Mouse (Mus musculus) kidney, embryonic 16.5 days (tissue): ENCODE data around the gene Nectin1. TPM values are rescaled to one million over a fixed set of nuclear protein-coding genes. Genes with fewer than 3 reads are reported as not detected.

Experiments used
- ATAC-seq: fragments of 200-750 bp; cut with Nextera tagmentation; 2 replicates; pipeline ENCODE4 v1.8.0; 2017; ENCODE audit warnings: moderate TSS enrichment; ENCODE audit not compliant: low FRiP score, low TSS enrichment
- H3K27ac ChIP-seq: fragments of 300-500 bp; sonication (generic); 2 replicates; pipeline ENCODE4 v1.5.1; 2014; ENCODE audit warnings: low read length
- H3K27me3 ChIP-seq: fragments of 300-500 bp; sonication (generic); 2 replicates; pipeline ENCODE4 v1.6.1; 2014; ENCODE audit warnings: low read length, control low read depth, mixed read lengths; ENCODE audit not compliant: insufficient read depth
- H3K36me3 ChIP-seq: fragments of 300-500 bp; sonication (generic); 2 replicates; pipeline ENCODE4 v1.6.1; 2014; ENCODE audit warnings: low read length, control low read depth, mixed read lengths; ENCODE audit not compliant: insufficient read depth
- H3K4me1 ChIP-seq: fragments of 300-500 bp; sonication (generic); 2 replicates; pipeline ENCODE4 v1.6.1; 2014; ENCODE audit warnings: low read length, control low read depth, mixed read lengths; ENCODE audit not compliant: insufficient read depth
- H3K4me2 ChIP-seq: fragments of 300-500 bp; sonication (generic); replicated peaks from 2 replicates; pipeline ENCODE4 v1.6.1; 2014; ENCODE audit warnings: low read depth, low read length
- H3K4me3 ChIP-seq: fragments of 300-500 bp; sonication (generic); 2 replicates; pipeline ENCODE4 v1.5.1; 2014; ENCODE audit warnings: mild to moderate bottlenecking, low read length
- H3K9ac ChIP-seq: fragments of 300-500 bp; sonication (generic); replicated peaks from 2 replicates; pipeline ENCODE4 v1.6.1; 2014; ENCODE audit warnings: low read length
- H3K9me3 ChIP-seq: fragments of 300-500 bp; sonication (generic); 2 replicates; pipeline ENCODE4 v1.6.1; 2016; ENCODE audit warnings: low read length, control low read depth
- whole genome bisulfite sequencing: fragments of 180-500 bp; shearing (Covaris S2); extraction: QIAGEN DNeasy Blood & Tissue Kit; methylation state at CpG from one replicate; pipeline ENCODE4 v1.1.7; 2014; 5-methylcytosine and 5-hydroxymethylcytosine counted together
- polyA plus RNA-seq: library from polyadenylated mRNA; unstranded; fragments of >200 nt; fragmentation: Nextera tagmentation; extraction: Ambion mirVana; gene quantifications from 2 replicates; pipeline ENCODE4 v1.2.1, GENCODE M21; 2015

The Nectin1 gene
- polyA plus RNA-seq, 1 experiment from 2014 or later: 4.7 TPM

- Histone ChIP-seq H3K27ac (no peak overlapping the region), H3K4me2 (no peak overlapping the region), H3K4me1 (peaks cover 10% of the 10 kb centered on the region; the same call in 1 of the 2 replicates), H3K9ac (no peak overlapping the region), H3K4me3 (no peak overlapping the region), H3K36me3 (no peaks in the 10 kb centered on the region), H3K9me3 (no peaks in the 10 kb centered on the region), H3K27me3 (no peaks in the 10 kb centered on the region)
- ATAC-seq: no peak
- 88% methylated on average over 6 of the region's 6 CpGs for WGBS
These were observed 28.7 kb downstream of the Nectin1 start for GRCm38 (mm10) chr9:43772460-43772859.

- no peak overlapping the region for H3K27ac ChIP-seq
- H3K9me3 ChIP-seq: no peaks in the 10 kb centered on the region
- peaks cover 16% of the 10 kb centered on the region; the same call in 1 of the 2 replicates for H3K4me1 ChIP-seq
- no peak overlapping the region for H3K9ac ChIP-seq
- no peaks in the 10 kb centered on the region for H3K36me3 ChIP-seq
- H3K27me3 ChIP-seq: no peaks in the 10 kb centered on the region
- H3K4me3 ChIP-seq: no peak overlapping the region
- WGBS: 81% methylated on average over 2 of the region's 2 CpGs
- no peak for ATAC-seq
- no peak overlapping the region for H3K4me2 ChIP-seq
These were observed 29.7 kb downstream of the Nectin1 start for GRCm38 (mm10) chr9:43773521-43773920.

- Histone ChIP-seq H3K27ac (no peak overlapping the region), H3K4me1 (peaks cover 16% of the 10 kb centered on the region; the same call in 1 of the 2 replicates), H3K9ac (no peak overlapping the region), H3K9me3 (no peaks in the 10 kb centered on the region), H3K27me3 (no peaks in the 10 kb centered on the region), H3K4me3 (no peak overlapping the region), H3K4me2 (no peak overlapping the region), H3K36me3 (no peaks in the 10 kb centered on the region)
- 52% methylated on average over 4 of the region's 5 CpGs for WGBS
- ATAC-seq: no peak
These were observed 30.6 kb downstream of the Nectin1 start for GRCm38 (mm10) chr9:43774427-43774826.

GRCm38 (mm10) chr9:43776231-43776630 lies 32.4 kb downstream of the Nectin1 start:
- ATAC-seq: no peak
- Histone ChIP-seq H3K4me1 (peaks cover 16% of the 10 kb centered on the region; the same call in 1 of the 2 replicates), H3K9me3 (no peaks in the 10 kb centered on the region), H3K27ac (no peak overlapping the region), H3K9ac (no peak overlapping the region), H3K4me3 (no peak overlapping the region), H3K27me3 (no peaks in the 10 kb centered on the region), H3K36me3 (no peaks in the 10 kb centered on the region), H3K4me2 (no peak overlapping the region)
- 65% methylated on average over 3 of the region's 3 CpGs for WGBS

- Histone ChIP-seq H3K9ac (no peak overlapping the region), H3K9me3 (no peaks in the 10 kb centered on the region), H3K4me1 (peaks cover 16% of the 10 kb centered on the region; the same call in 1 of the 2 replicates), H3K27ac (no peak overlapping the region), H3K4me3 (no peak overlapping the region), H3K4me2 (no peak overlapping the region), H3K36me3 (no peaks in the 10 kb centered on the region), H3K27me3 (no peaks in the 10 kb centered on the region)
- 82% methylated on average over 16 of the region's 16 CpGs for WGBS
- ATAC-seq: no peak
These were observed 33.9 kb downstream of the Nectin1 start for GRCm38 (mm10) chr9:43777362-43778360.

GRCm38 (mm10) chr9:43780883-43781282 lies 37.1 kb downstream of the Nectin1 start:
- Histone ChIP-seq H3K27me3 (no peaks in the 10 kb centered on the region), H3K4me3 (no peak overlapping the region), H3K36me3 (no peaks in the 10 kb centered on the region), H3K9me3 (no peaks in the 10 kb centered on the region), H3K27ac (no peak overlapping the region), H3K4me2 (no peak overlapping the region), H3K4me1 (peaks cover 16% of the 10 kb centered on the region), H3K9ac (no peak overlapping the region)
- ATAC-seq: no peak
- WGBS: 61% methylated on average over 8 of the region's 8 CpGs

GRCm38 (mm10) chr9:43782401-43782800 lies 38.6 kb downstream of the Nectin1 start:
- Histone ChIP-seq H3K27me3 (no peaks in the 10 kb centered on the region), H3K4me3 (no peak overlapping the region), H3K4me1 (peaks cover 18% of the 10 kb centered on the region), H3K36me3 (no peaks in the 10 kb centered on the region), H3K9ac (no peak overlapping the region), H3K9me3 (no peaks in the 10 kb centered on the region), H3K4me2 (no peak overlapping the region), H3K27ac (no peak overlapping the region)
- 65% methylated on average over 5 of the region's 5 CpGs for WGBS
- ATAC-seq: no peak

- H3K4me1 ChIP-seq: peaks cover 16% of the 10 kb centered on the region
- H3K27ac ChIP-seq: no peak overlapping the region
- WGBS: 28% methylated on average over 3 of the region's 3 CpGs
- H3K4me2 ChIP-seq: no peak overlapping the region
- H3K9ac ChIP-seq: no peak overlapping the region
- no peaks in the 10 kb centered on the region for H3K27me3 ChIP-seq
- H3K9me3 ChIP-seq: no peaks in the 10 kb centered on the region
- H3K4me3 ChIP-seq: no peak overlapping the region
- ATAC-seq: no peak
- H3K36me3 ChIP-seq: no peaks in the 10 kb centered on the region
These were observed 40.2 kb downstream of the Nectin1 start for GRCm38 (mm10) chr9:43783959-43784358.

- Histone ChIP-seq H3K9me3 (no peaks in the 10 kb centered on the region), H3K4me1 (peaks cover 16% of the 10 kb centered on the region), H3K4me2 (no peak overlapping the region), H3K9ac (no peak overlapping the region), H3K4me3 (no peak overlapping the region), H3K27ac (no peak overlapping the region), H3K27me3 (no peaks in the 10 kb centered on the region), H3K36me3 (no peaks in the 10 kb centered on the region)
- no peak for ATAC-seq
- WGBS: 66% methylated on average over 13 of the region's 13 CpGs
These were observed 41.1 kb downstream of the Nectin1 start for GRCm38 (mm10) chr9:43784841-43785240.

GRCm38 (mm10) chr9:43787591-43787990 lies 43.8 kb downstream of the Nectin1 start:
- ATAC-seq: no peak

More at GRCm38 (mm10) chr9:43787591-43787990, 43.8 kb downstream of the Nectin1 start:
- Histone ChIP-seq H3K27me3 (no peaks in the 10 kb centered on the region), H3K9me3 (no peaks in the 10 kb centered on the region), H3K4me2 (no peak overlapping the region), H3K27ac (no peak overlapping the region), H3K9ac (no peak overlapping the region), H3K36me3 (no peaks in the 10 kb centered on the region), H3K4me1 (peaks cover 16% of the 10 kb centered on the region), H3K4me3 (no peak overlapping the region)
- WGBS: 57% methylated on average over 4 of the region's 4 CpGs
